Mouse (Mus musculus): ENCODE data around the gene Slc20a1. TPM values are rescaled to one million over a fixed set of nuclear protein-coding genes. Genes with fewer than 3 reads are reported as not detected.

Gene Slc20a1
- polyA plus RNA-seq, 1 experiment from 2014 or later: 50.0 TPM

GRCm38 (mm10) chr2:129197843-129198435, 625 bp upstream of the Slc20a1 start:
- Histone ChIP-seq H3K27ac (peak overlapping the region; percentile 50; the same call in 1 of the 2 replicates), H3K9me3 (no peaks in the 10 kb centered on the region), H3K4me3 (peak overlapping the region; percentile 74), H3K4me1 (peaks cover 18% of the 10 kb centered on the region), H3K27me3 (replicated peaks) (no peaks in the 10 kb centered on the region), H3K9ac (peak overlapping the region; percentile 72), H3K36me3 (peaks cover 15% of the 10 kb centered on the region; the same call in 1 of the 2 replicates), H3K4me2 (replicated peaks) (peak overlapping the region; percentile 85)
- ATAC-seq (ENCODE audit: low FRiP score, low read depth): no peak; the same call in none of the 2 replicates
- WGBS: 2% methylated on average over 32 of the region's 32 CpGs

GRCm38 (mm10) chr2:129199328-129200085, 943 bp downstream of the Slc20a1 start:
- Histone ChIP-seq H3K27ac (no peak overlapping the region), H3K4me2 (replicated peaks) (peak overlapping the region; percentile 85), H3K4me3 (peak overlapping the region; percentile 74), H3K9me3 (no peaks in the 10 kb centered on the region), H3K9ac (peak overlapping the region; percentile 82), H3K36me3 (peaks cover 31% of the 10 kb centered on the region), H3K27me3 (replicated peaks) (no peaks in the 10 kb centered on the region), H3K4me1 (peaks cover 18% of the 10 kb centered on the region)
- ATAC-seq (ENCODE audit: low FRiP score, low read depth): peak; percentile 10; the same call in 1 of the 2 replicates
- WGBS: 20% methylated on average over 31 of the region's 31 CpGs

- H3K4me3 ChIP-seq: no peak overlapping the region
- no peak for ATAC-seq (ENCODE audit: low FRiP score, low read depth)
- WGBS: 81% methylated on average over 6 of the region's 6 CpGs
- no peak overlapping the region for H3K9ac ChIP-seq
- H3K9me3 ChIP-seq: no peaks in the 10 kb centered on the region
- no peaks in the 10 kb centered on the region for H3K27me3 ChIP-seq (replicated peaks)
- no peak overlapping the region for H3K27ac ChIP-seq
- H3K36me3 ChIP-seq: peaks cover 84% of the 10 kb centered on the region
- H3K4me2 ChIP-seq (replicated peaks): no peak overlapping the region
- peaks cover 14% of the 10 kb centered on the region for H3K4me1 ChIP-seq
Observed at GRCm38 (mm10) chr2:129205000-129205399, 6.4 kb downstream of the Slc20a1 start.

DNA sequence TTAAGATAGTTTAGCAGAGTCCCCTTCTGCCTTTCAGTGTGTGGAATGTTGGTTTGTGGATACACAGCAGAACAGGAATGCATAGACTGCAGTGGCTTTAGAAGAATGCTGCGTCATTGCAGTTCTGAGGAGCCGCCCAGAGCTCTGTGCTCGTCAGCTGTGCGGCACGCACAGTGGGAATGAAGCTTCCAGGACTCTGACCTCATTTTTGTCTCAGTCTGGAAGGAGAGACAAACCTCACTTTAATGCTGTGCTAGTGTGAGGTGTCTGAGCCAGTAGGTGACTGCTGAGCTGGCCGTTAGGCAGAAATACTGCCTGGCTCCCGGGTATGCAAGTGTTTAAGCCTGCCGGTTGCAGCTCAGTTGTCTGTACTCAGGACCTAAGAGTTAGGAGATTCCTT, 8.3 kb downstream of the Slc20a1 start:
- Histone ChIP-seq H3K27ac (no peak overlapping the region), H3K9ac (no peak overlapping the region), H3K4me3 (no peak overlapping the region), H3K4me2 (replicated peaks) (no peak overlapping the region), H3K36me3 (peaks cover 97% of the 10 kb centered on the region), H3K9me3 (no peaks in the 10 kb centered on the region), H3K27me3 (replicated peaks) (no peaks in the 10 kb centered on the region), H3K4me1 (no peaks in the 10 kb centered on the region)
- ATAC-seq (ENCODE audit: low FRiP score, low read depth): no peak
- 91% methylated on average over 8 of the region's 8 CpGs for WGBS

- Histone ChIP-seq H3K4me1 (no peaks in the 10 kb centered on the region), H3K4me2 (replicated peaks) (no peak overlapping the region), H3K9ac (no peak overlapping the region), H3K9me3 (no peaks in the 10 kb centered on the region), H3K4me3 (no peak overlapping the region), H3K36me3 (peaks cover 95% of the 10 kb centered on the region), H3K27me3 (replicated peaks) (no peaks in the 10 kb centered on the region), H3K27ac (no peak overlapping the region)
- no peak for ATAC-seq (ENCODE audit: low FRiP score, low read depth)
- 94% methylated on average over 8 of the region's 8 CpGs for WGBS
Observed at GRCm38 (mm10) chr2:129208181-129208746, 9.7 kb downstream of the Slc20a1 start.

DNA sequence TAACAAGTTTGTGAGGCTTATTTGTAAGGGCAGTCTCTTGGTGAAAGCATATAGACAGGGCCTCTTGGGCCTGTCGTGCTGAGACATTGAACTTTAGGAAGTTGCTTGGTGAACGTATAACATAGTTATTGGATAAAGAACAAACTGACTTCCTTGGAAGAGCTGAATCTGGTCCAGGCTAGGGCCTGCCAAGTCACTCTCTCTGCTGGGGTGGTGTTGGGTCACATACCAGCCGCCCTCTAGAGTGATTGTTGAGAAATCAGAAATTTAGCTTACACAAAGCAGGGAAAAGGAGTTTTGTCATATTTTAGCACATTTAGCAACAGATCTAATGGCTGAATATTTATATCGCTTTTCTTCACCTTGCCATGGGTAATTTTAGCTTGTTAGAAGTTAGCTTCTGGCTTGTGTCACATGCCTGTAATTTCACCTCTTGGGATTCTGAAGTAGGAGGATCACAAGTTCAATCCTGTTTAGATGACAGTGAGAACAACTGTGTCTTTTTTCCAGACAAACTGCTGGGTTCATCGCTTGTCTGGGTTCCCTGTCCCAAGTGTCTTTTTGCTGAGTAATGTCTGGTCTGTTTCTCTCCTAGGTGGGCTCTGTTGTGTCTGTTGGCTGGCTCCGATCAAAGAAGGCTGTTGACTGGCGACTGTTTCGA, 11.7 kb downstream of the Slc20a1 start:
- H3K4me1 ChIP-seq: no peaks in the 10 kb centered on the region
- H3K4me2 ChIP-seq (replicated peaks): no peak overlapping the region
- WGBS: 93% methylated on average over 8 of the region's 8 CpGs
- no peak overlapping the region for H3K4me3 ChIP-seq
- ATAC-seq (ENCODE audit: low FRiP score, low read depth): no peak
- H3K9ac ChIP-seq: no peak overlapping the region
- H3K27ac ChIP-seq: no peak overlapping the region
- H3K27me3 ChIP-seq (replicated peaks): no peaks in the 10 kb centered on the region
- peaks cover 77% of the 10 kb centered on the region for H3K36me3 ChIP-seq
- H3K9me3 ChIP-seq: no peaks in the 10 kb centered on the region

DNA sequence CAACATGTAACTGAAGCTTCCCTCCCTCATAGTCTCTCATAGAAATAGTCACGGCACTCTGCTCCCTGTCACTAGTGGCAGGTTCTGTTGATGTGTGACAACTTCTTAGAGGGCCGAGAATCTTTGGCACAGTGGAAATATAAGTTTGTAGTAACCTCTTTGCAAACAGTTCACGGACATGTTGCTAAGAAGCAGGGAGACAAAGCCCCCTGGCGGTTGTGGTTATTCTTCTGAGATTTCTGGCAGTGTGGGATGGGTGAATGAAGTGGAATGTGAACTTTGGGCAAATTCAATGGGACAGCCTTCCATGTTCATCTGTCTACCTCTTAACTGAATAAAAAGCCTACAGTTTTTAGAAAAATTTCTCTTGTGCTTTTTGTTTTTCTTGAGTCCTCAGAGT, 12.7 kb downstream of the Slc20a1 start:
- Histone ChIP-seq H3K36me3 (peaks cover 67% of the 10 kb centered on the region), H3K9ac (no peak overlapping the region), H3K4me3 (no peak overlapping the region), H3K4me2 (replicated peaks) (no peak overlapping the region), H3K27ac (no peak overlapping the region), H3K27me3 (replicated peaks) (no peaks in the 10 kb centered on the region), H3K4me1 (no peaks in the 10 kb centered on the region), H3K9me3 (no peaks in the 10 kb centered on the region)
- 86% methylated on average over 4 of the region's 4 CpGs for WGBS
- no peak for ATAC-seq (ENCODE audit: low FRiP score, low read depth)

DNA sequence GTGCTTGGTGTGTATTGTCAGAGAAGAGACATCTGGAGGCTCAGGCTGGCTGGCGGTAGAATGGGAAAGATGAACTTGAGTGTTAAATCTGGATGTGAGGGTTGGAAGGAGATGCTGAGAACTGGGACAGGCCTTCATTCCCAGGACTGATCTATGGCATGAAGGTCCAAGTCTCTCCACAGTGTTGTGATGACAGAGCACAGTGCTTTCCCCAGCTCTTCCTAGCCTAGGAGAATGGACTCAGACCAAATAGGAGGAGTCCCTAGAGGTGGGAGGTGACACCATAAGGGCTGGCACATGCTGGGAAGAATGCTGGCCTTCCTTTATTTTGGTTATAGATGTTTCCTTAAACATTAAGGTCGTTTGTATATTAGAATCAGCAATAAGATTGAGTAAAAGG, 13.4 kb downstream of the Slc20a1 start:
- WGBS: 79% methylated on average over 2 of the region's 2 CpGs
- Histone ChIP-seq H3K4me3 (no peak overlapping the region), H3K4me2 (replicated peaks) (no peak overlapping the region), H3K4me1 (no peaks in the 10 kb centered on the region), H3K9me3 (no peaks in the 10 kb centered on the region), H3K27me3 (replicated peaks) (no peaks in the 10 kb centered on the region), H3K27ac (no peak overlapping the region), H3K9ac (no peak overlapping the region), H3K36me3 (peaks cover 60% of the 10 kb centered on the region)
- no peak for ATAC-seq (ENCODE audit: low FRiP score, low read depth)

- H3K27me3 ChIP-seq (replicated peaks): no peaks in the 10 kb centered on the region
- no peak overlapping the region for H3K4me3 ChIP-seq
- H3K27ac ChIP-seq: no peak overlapping the region
- H3K36me3 ChIP-seq: peaks cover 54% of the 10 kb centered on the region
- H3K4me2 ChIP-seq (replicated peaks): no peak overlapping the region
- no peaks in the 10 kb centered on the region for H3K4me1 ChIP-seq
- no peak for ATAC-seq (ENCODE audit: low FRiP score, low read depth)
- WGBS: 92% methylated on average over 7 of the region's 7 CpGs
- no peaks in the 10 kb centered on the region for H3K9me3 ChIP-seq
- H3K9ac ChIP-seq: no peak overlapping the region
Observed at GRCm38 (mm10) chr2:129212566-129212965, 14.0 kb downstream of the Slc20a1 start.

DNA sequence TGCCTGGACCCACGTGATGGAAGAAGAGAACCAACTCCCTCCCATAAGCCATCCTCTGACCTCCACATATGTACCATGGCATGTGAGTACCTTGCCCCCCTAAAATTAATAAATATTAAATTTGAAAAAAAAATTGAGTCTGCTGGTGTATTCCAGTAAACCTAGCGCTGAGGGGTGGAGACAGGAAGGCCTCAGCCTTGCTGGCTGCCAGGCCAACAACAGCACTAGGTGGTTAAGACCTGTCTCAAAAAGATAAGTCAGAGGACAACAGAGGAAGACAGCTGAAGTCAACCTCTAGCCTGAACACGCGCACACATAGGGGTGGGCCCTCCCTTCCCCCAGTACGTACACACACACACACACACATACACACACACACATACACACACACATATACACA, 16.2 kb downstream of the Slc20a1 start:
- H3K4me1 ChIP-seq: no peaks in the 10 kb centered on the region
- 95% methylated on average over 5 of the region's 5 CpGs for WGBS
- H3K27ac ChIP-seq: no peak overlapping the region

GRCm38 (mm10) chr2:129217612-129218185, 19.1 kb downstream of the Slc20a1 start:
- Histone ChIP-seq H3K36me3 (0 out of 2 replicates have a peak, but pooled peaks cover 2% of the 10 kb centered on the region), H3K4me2 (replicated peaks) (no peak overlapping the region), H3K27me3 (replicated peaks) (no peaks in the 10 kb centered on the region), H3K4me1 (no peaks in the 10 kb centered on the region), H3K27ac (no peak overlapping the region), H3K4me3 (no peak overlapping the region), H3K9ac (no peak overlapping the region), H3K9me3 (no peaks in the 10 kb centered on the region)
- no peak for ATAC-seq (ENCODE audit: low FRiP score, low read depth)
- WGBS: 68% methylated on average over 9 of the region's 9 CpGs

More for the DNA sequence above, 16.2 kb downstream of the Slc20a1 start:
- H3K9me3 ChIP-seq: no peaks in the 10 kb centered on the region
- no peaks in the 10 kb centered on the region for H3K27me3 ChIP-seq (replicated peaks)
- no peak overlapping the region for H3K4me3 ChIP-seq
- H3K4me2 ChIP-seq (replicated peaks): no peak overlapping the region
- no peak for ATAC-seq (ENCODE audit: low FRiP score, low read depth)
- H3K9ac ChIP-seq: no peak overlapping the region
- peaks cover 32% of the 10 kb centered on the region for H3K36me3 ChIP-seq
